Mouse (Mus musculus): ENCODE data around the gene Rhot2. TPM values are rescaled to one million over a fixed set of nuclear protein-coding genes. Genes with fewer than 3 reads are reported as not detected.

The Rhot2 gene
- total RNA-seq, 2 experiments from 2014 or later, result 95.6 to 97.8 TPM

GRCm38 (mm10) chr17:25843636-25844395, 835 bp downstream of the Rhot2 start:
- no peak for DNase-seq (ENCODE audit: low spot score in 2 of 2)

- DNase-seq (ENCODE audit: low spot score in 2 of 2), result no peak
These were observed 1.5 kb downstream of the Rhot2 start for GRCm38 (mm10) chr17:25843122-25843521.

GRCm38 (mm10) chr17:25842509-25842908, 2.1 kb downstream of the Rhot2 start:
- DNase-seq (ENCODE audit: low spot score in 2 of 2), result no peak

GRCm38 (mm10) chr17:25841117-25841880, 3.4 kb downstream of the Rhot2 start, which contains the start of gene Gm20683:
TSS of gene Gm20683 (minus strand) at chr17:25841763.
- DNase-seq (ENCODE audit: low spot score in 2 of 2), result no peak

- DNase-seq (ENCODE audit: low spot score in 2 of 2), result no peak
These were observed 4.1 kb downstream of the Rhot2 start for GRCm38 (mm10) chr17:25840519-25840918.

GRCm38 (mm10) chr17:25839455-25840235, 5.0 kb downstream of the Rhot2 start:
- no peak for DNase-seq (ENCODE audit: low spot score in 2 of 2)

GRCm38 (mm10) chr17:25838904-25839303, 5.7 kb downstream of the Rhot2 start:
- no peak for DNase-seq (ENCODE audit: low spot score in 2 of 2)

GRCm38 (mm10) chr17:25837533-25837932, 7.1 kb downstream of the Rhot2 start:
- no peak for DNase-seq (ENCODE audit: low spot score in 2 of 2)

- DNase-seq (ENCODE audit: low spot score in 2 of 2), result peak; percentile 83 to 87
These were observed 7.6 kb downstream of the Rhot2 start, which contains the start of gene Rhbdl1 for GRCm38 (mm10) chr17:25837076-25837410. TSS of gene Rhbdl1 (minus strand) at chr17:25837295.

- DNase-seq (ENCODE audit: low spot score in 2 of 2), result peak in 1 of 2 experiments; percentile 71
These were observed 8.1 kb downstream of the Rhot2 start for GRCm38 (mm10) chr17:25836397-25837075.

GRCm38 (mm10) chr17:25835816-25836215, 8.8 kb downstream of the Rhot2 start:
- no peak for DNase-seq (ENCODE audit: low spot score in 2 of 2)

GRCm38 (mm10) chr17:25835301-25835700, 9.3 kb downstream of the Rhot2 start:
- no peak for DNase-seq (ENCODE audit: low spot score in 2 of 2)

- DNase-seq (ENCODE audit: low spot score in 2 of 2), result no peak
These were observed 9.9 kb downstream of the Rhot2 start for GRCm38 (mm10) chr17:25834595-25835222.

GRCm38 (mm10) chr17:25833961-25834594, 10.6 kb downstream of the Rhot2 start:
- no peak for DNase-seq (ENCODE audit: low spot score in 2 of 2)

GRCm38 (mm10) chr17:25833291-25833663, 11.4 kb downstream of the Rhot2 start, which contains the start of gene Stub1:
TSS of gene Stub1 (minus strand) at chr17:25833404.
- DNase-seq (ENCODE audit: low spot score in 2 of 2), result peak in 1 of 2 experiments; percentile 89

GRCm38 (mm10) chr17:25832436-25833290, 12.0 kb downstream of the Rhot2 start:
- peak; percentile 98 to 99 for DNase-seq (ENCODE audit: low spot score in 2 of 2)

- DNase-seq (ENCODE audit: low spot score in 2 of 2), result no peak
These were observed 13.0 kb downstream of the Rhot2 start for GRCm38 (mm10) chr17:25831451-25832281.

GRCm38 (mm10) chr17:25830806-25831431, 13.7 kb downstream of the Rhot2 start:
- DNase-seq (ENCODE audit: low spot score in 2 of 2), result no peak

Data from layer of hippocampus, postnatal 14 days (tissue).